Mouse (Mus musculus): ENCODE measurements around the gene Cela1. TPM values are rescaled to one million over a fixed set of nuclear protein-coding genes. Genes with fewer than 3 reads are reported as not detected.

Gene Cela1
- polyA plus RNA-seq, 1 experiment = 2.4 TPM

- H3K4me1 ChIP-seq (ENCODE audit: control insufficient read depth, insufficient read depth, low read length) = peaks cover 8% of the 10 kb centered on the region
- H3K27ac ChIP-seq (ENCODE audit: insufficient read depth, low read length) = no peak overlapping the region
- peaks cover 20% of the 10 kb centered on the region for H3K36me3 ChIP-seq (ENCODE audit: control insufficient read depth, insufficient read depth, low read length, poor library complexity, severe bottlenecking)
- H3K4me3 ChIP-seq (ENCODE audit: low read depth, low read length) = no peak overlapping the region
- H3K9me3 ChIP-seq (replicated peaks; ENCODE audit: control insufficient read depth, insufficient read depth, low read length, poor library complexity, severe bottlenecking) = no peaks in the 10 kb centered on the region
- H3K27me3 ChIP-seq (ENCODE audit: control insufficient read depth, insufficient read depth, low read length, poor library complexity, severe bottlenecking) = no peaks in the 10 kb centered on the region
- no peak overlapping the region for H3K9ac ChIP-seq (ENCODE audit: low read depth, poor library complexity, severe bottlenecking)
- TF ChIP-seq EP300 (IDR thresholded peaks at IDR 0.05; ENCODE audit: insufficient read depth, low read depth, low read length) (no peak), CTCF (IDR thresholded peaks at IDR 0.05; ENCODE audit: low read depth, low read length) (no peak), POLR2A (IDR thresholded peaks at IDR 0.05; ENCODE audit: insufficient read depth, low read length) (no peak)
Measured at GRCm38 (mm10) chr15:100624435-100624834, 63.3 kb downstream of the Cela1 start.

Other genes with a start within 250 kb of the Cela1 start
- gene Letmd1, start 218.9 kb downstream of the Cela1 start, polyA plus RNA-seq (2011; ENCODE audit: insufficient read depth, insufficient read length, low read depth, missing spikeins) = 9.5 and 10.3 TPM in 2 replicates
- 6.6 and 6.8 TPM in 2 replicates for gene Csrnp2, start 192.4 kb downstream of the Cela1 start, polyA plus RNA-seq (2011; ENCODE audit: insufficient read depth, insufficient read length, low read depth, missing spikeins)
- 14.2 and 15.7 TPM in 2 replicates for gene Tfcp2, start 135.9 kb downstream of the Cela1 start, polyA plus RNA-seq (2011; ENCODE audit: insufficient read depth, insufficient read length, low read depth, missing spikeins)
- 4.9 and 7.3 TPM in 2 replicates for gene Pou6f1, start 87.9 kb downstream of the Cela1 start, polyA plus RNA-seq (2011; ENCODE audit: insufficient read depth, insufficient read length, low read depth, missing spikeins)
- 70.7 and 85.2 TPM in 2 replicates for gene Dazap2, start 72.6 kb downstream of the Cela1 start, polyA plus RNA-seq (2011; ENCODE audit: insufficient read depth, insufficient read length, low read depth, missing spikeins)
- 36.6 and 45.6 TPM in 2 replicates for gene Smagp, start 51.0 kb downstream of the Cela1 start, polyA plus RNA-seq (2011; ENCODE audit: insufficient read depth, insufficient read length, low read depth, missing spikeins)
- 15.4 and 30.0 TPM in 2 replicates for gene Bin2, start 18.4 kb downstream of the Cela1 start, polyA plus RNA-seq (2011; ENCODE audit: insufficient read depth, insufficient read length, low read depth, missing spikeins)
- 25.1 and 28.1 TPM in 2 replicates for gene Galnt6, start 41.5 kb upstream of the Cela1 start, polyA plus RNA-seq (2011; ENCODE audit: insufficient read depth, insufficient read length, low read depth, missing spikeins)
- gene Slc4a8, start 73.8 kb upstream of the Cela1 start, polyA plus RNA-seq (2011; ENCODE audit: insufficient read depth, insufficient read length, low read depth, missing spikeins) = 15.6 and 18.7 TPM in 2 replicates
- gene Scn8a, start 181.9 kb upstream of the Cela1 start, polyA plus RNA-seq (2011; ENCODE audit: insufficient read depth, insufficient read length, low read depth, missing spikeins) = 7.0 and 8.9 TPM in 2 replicates

Measured in ES-Bruce4 (cell line).